Mouse (Mus musculus) heart, adult 8-10 months (tissue): ENCODE data around the gene Slc19a1. TPM values are rescaled to one million over a fixed set of nuclear protein-coding genes. Genes with fewer than 3 reads are reported as not detected.

Experiments
- DNase-seq: peaks from one replicate; pipeline ENCODE4 v3.0.0; 2022; ENCODE audit warnings: low spot score
- total RNA-seq, 4 experiments: library from RNA; stranded (reverse); gene quantifications; 2 replicates each; pipeline ENCODE4 v1.2.4; 2022

The Slc19a1 gene
- total RNA-seq, 4 experiments from 2014 or later, result 4.2 to 7.9 (median 6.0) TPM

- DNase-seq, result no peak
Observed at GRCm38 (mm10) chr10:77093817-77094216, 61.8 kb downstream of the Slc19a1 start.

GRCm38 (mm10) chr10:77095666-77096065 is 63.6 kb downstream of the Slc19a1 start:
- no peak for DNase-seq

DNA sequence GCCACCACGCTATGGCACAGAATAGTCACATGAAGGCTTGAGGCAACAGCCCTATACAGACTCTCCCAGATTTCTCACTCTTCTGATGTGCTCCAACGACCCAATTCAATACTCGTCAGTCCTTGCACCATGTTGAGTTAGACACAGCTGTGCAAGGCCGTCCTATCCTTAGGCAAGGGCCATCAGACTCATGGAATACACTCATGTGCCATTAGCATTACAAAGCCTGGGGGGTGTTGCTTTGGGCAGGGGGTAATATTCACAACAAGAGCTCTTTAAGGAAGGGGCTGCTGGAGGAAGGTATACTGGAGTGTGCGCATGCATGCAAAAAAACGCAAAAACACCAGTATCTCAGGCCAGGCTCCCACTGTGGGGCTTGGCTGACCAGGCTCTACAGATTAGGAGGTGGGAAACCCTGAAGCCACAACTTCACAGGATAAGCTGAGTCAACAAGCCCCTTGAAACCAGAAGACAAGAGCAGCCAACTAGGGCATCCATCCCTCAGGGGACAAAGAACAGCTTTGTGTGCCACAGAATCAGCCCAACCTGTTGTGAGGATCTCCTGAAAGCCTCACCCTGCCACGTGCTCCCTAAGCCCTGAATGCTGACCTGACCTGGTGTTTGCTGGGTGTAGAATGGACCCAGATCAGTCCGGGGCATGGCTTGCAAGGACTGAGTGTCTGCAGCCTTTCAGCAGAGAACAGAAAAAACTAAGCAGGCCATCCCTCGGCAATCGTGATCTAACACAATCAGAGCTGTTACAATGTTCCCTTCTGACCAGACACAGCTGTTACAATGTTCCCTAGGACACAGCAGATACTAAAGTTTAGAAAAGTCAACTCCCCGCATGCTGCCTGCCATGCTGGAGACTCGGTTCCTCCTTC is 65.2 kb downstream of the Slc19a1 start:
- no peak for DNase-seq

DNA sequence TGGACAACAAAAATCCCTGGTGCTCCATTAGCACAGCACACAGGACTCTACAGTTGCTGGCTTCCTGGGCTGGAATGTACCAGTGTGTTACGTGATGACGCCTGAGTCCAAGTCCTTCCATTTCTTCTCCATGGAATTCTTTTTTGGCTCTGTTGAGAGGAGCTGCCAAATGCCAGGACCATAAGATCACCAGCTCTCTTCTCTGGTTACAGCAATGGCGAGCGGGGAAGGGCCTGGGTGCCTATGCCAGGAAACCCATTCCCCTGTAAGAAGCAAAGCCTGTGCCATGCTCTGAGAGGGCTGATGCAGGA is 65.8 kb downstream of the Slc19a1 start:
- no peak for DNase-seq

GRCm38 (mm10) chr10:77098619-77099018 is 66.6 kb downstream of the Slc19a1 start:
- peak; percentile 37 for DNase-seq

GRCm38 (mm10) chr10:77099777-77100176 is 67.7 kb downstream of the Slc19a1 start:
- no peak for DNase-seq

- no peak for DNase-seq
Observed at GRCm38 (mm10) chr10:77103689-77104088, 71.6 kb downstream of the Slc19a1 start.

- no peak for DNase-seq
Observed at GRCm38 (mm10) chr10:77104327-77104726, 72.3 kb downstream of the Slc19a1 start.

DNA sequence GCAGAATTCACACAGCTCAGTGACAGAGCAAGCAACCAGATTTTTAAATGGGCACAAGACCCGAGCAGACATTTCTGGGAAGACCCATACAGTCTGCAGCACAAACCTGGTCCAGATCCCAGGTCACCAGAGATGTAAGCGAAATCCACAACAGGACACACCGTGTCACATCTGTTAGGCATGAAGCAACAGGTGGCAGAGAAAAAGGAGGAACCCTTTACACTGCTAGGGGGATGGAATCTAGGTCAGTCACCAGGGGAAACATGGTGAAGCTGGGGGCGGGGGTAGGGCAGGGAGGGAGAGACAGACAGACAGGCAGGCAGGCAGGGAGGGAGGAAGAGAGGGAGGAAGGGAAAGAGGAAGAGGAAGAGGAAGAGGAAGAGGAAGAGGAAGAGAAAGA is 76.1 kb downstream of the Slc19a1 start:
- no peak for DNase-seq

DNA sequence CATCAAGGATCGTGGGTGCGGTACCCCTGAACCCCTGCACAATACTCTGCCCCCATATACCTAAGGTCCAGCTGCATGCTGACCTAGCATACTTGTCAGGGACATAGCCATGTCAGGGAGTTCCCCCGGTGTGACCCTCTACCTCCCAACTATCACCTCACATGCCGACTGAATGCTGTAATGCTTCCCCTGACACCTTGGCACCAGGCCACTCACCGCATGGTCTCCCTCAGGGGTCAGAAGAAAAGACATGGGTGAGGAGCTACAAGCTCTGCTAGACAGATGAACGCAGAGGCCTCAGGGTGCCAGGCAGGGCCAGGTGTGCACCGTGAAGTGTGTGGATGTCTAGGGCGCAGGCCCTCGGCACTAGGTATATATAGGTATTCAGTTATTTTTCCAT is 78.0 kb downstream of the Slc19a1 start:
- no peak for DNase-seq

Other genes with a start within 250 kb of the Slc19a1 start
- 1 to 10 TPM; 2.5 to 4.3 (median 3.1) TPM for gene Pcbp3, start 70.4 kb upstream of the Slc19a1 start, total RNA-seq
- 1 to 10 TPM; 5.5 to 9.3 (median 7.7) TPM for gene Col18a1, start 134.3 kb downstream of the Slc19a1 start, total RNA-seq
- 10 to 100 TPM; 42.1 to 48.1 (median 45.9) TPM for gene Pofut2, start 227.0 kb downstream of the Slc19a1 start, total RNA-seq